ENCODE assay signal across 1 mouse cellular context in the genomic region with DNA sequence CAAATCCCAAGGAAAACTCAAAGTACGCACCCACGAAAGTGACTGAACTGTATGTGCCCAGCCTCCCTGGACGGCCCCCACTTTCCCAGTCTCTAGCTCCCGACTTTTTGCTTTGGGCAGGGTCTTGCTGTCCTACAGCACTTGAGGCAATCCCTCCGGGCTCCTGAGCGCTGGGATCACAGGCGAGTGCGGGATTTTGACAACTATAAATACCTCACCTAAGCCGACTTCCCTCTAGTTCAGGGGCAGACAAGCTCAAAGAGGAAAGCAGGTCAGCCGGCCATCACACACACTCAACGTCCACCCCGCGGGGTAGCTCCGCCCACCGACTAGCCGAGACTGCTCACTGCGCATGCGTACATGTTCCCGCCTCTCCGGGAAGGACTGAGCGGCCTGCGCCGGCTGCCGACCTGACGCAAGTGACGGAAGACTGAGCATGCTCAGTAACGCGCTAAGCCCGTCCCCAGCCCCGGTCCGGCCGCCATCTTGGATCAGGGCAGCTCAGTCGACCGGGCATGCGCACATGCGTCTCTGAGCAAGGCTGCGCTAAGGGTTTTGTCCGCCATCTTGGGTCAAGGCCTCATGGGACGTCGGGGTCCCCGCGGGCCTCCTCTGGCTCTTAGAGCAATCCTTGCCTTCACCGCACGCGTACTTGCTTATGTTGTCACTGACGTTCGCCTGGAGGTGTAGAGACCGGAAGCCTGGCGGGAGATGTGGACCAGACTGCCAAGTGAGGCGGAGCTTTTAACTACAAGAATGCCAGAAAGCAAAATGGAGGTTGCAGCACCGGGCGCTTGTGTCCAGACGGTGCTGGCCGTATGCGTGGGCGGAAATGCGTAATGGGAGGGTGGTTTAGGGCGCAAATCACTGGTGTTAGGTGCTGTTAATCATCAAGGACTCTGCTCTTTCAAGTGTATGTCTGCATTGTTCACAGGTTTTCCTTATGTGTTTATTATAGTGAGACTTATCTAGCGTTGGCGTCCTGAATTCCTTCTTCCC.
TF ChIP-seq lines count a peak whose summit lies in the region.

Gene 0610009B22Rik (minus strand): TSS at position 545 of the 999 bp plus-strand sequence.

TF ChIP-seq in CH12.LX, 34 proteins besides CTCF, POLR2A, EP300 and RAD21 (continued from another document):
- no peak for TF ChIP-seq JUN (IDR thresholded peaks at IDR 0.05; ENCODE audit: insufficient read depth, low read depth, low read length)
- TF ChIP-seq JUND (conservative IDR thresholded peaks at IDR 0.05; ENCODE audit: low read depth, low read length): no peak
- peak; percentile 80 for TF ChIP-seq TCF12 (IDR thresholded peaks at IDR 0.05; ENCODE audit: low read depth, low read length)
- TF ChIP-seq SMC3 (IDR thresholded peaks at IDR 0.05; ENCODE audit: low read depth, low read length): no peak
- TF ChIP-seq HCFC1 (IDR thresholded peaks at IDR 0.05; ENCODE audit: low read depth, low read length): peak; percentile 94
- TF ChIP-seq IRF4 (IDR thresholded peaks at IDR 0.05; ENCODE audit: low read depth, low read length): peak; percentile 33; the same call in 1 of the 2 replicates
- TF ChIP-seq SIN3A (IDR thresholded peaks at IDR 0.05; ENCODE audit: low read length): peak; percentile 94
- peak; percentile 97 for TF ChIP-seq RCOR1 (conservative IDR thresholded peaks at IDR 0.05; ENCODE audit: low read depth, low read length)
- TF ChIP-seq ZC3H11A (IDR thresholded peaks at IDR 0.05; ENCODE audit: low read depth, low read length): no peak
- TF ChIP-seq NELFE (IDR thresholded peaks at IDR 0.05; ENCODE audit: low read depth, low read length): peak; percentile 97
- peak; percentile 84 for TF ChIP-seq MYC (IDR thresholded peaks at IDR 0.05; ENCODE audit: low read depth, low read length)
- peak; percentile 91 for TF ChIP-seq MAX (IDR thresholded peaks at IDR 0.05; ENCODE audit: low read length)
- no peak for TF ChIP-seq PAX5 (IDR thresholded peaks at IDR 0.05; ENCODE audit: low read length)
- TF ChIP-seq ELF1 (IDR thresholded peaks at IDR 0.05; ENCODE audit: low read depth, low read length): peak; percentile 71
- peak; percentile 39; the same call in 1 of the 2 replicates for TF ChIP-seq UBTF (IDR thresholded peaks at IDR 0.05; ENCODE audit: low read depth, low read length)
- peak; percentile 63 for TF ChIP-seq BHLHE40 (IDR thresholded peaks at IDR 0.05; ENCODE audit: low read depth, low read length)
- no peak for TF ChIP-seq ZNF384 (IDR thresholded peaks at IDR 0.05; ENCODE audit: low read depth, low read length)
- peak; percentile 90 for TF ChIP-seq KAT2A (IDR thresholded peaks at IDR 0.05; ENCODE audit: insufficient replicate concordance, low read length)
- peak; percentile 86 for TF ChIP-seq MAZ (IDR thresholded peaks at IDR 0.05; ENCODE audit: low read depth, low read length)
- peak; percentile 8 for TF ChIP-seq CHD2 (IDR thresholded peaks at IDR 0.05; ENCODE audit: low read length)
- TF ChIP-seq USF1 (IDR thresholded peaks at IDR 0.05; ENCODE audit: low read depth, low read length): no peak
- peak; percentile 82; the same call in 1 of the 2 replicates for TF ChIP-seq E2F4 (IDR thresholded peaks at IDR 0.05; ENCODE audit: insufficient replicate concordance, low read depth, low read length)
- TF ChIP-seq MEF2A (IDR thresholded peaks at IDR 0.05; ENCODE audit: borderline replicate concordance, low read depth, low read length): peak; percentile 58
- TF ChIP-seq ZKSCAN1 (IDR thresholded peaks at IDR 0.05; ENCODE audit: borderline replicate concordance, low read depth, low read length): no peak
- TF ChIP-seq TBP (conservative IDR thresholded peaks at IDR 0.05; ENCODE audit: low read depth, low read length): peak; percentile 96
